Mouse (Mus musculus): ENCODE data around the gene Gm13128. TPM values are rescaled to one million over a fixed set of nuclear protein-coding genes. Genes with fewer than 3 reads are reported as not detected.
"Not testable (repeated sequence)": the region's sequence is repeated elsewhere in the genome, so short reads cannot be mapped to it uniquely, and the experiment has no call there.

Gm13128 gene
- polyA plus RNA-seq (2015; fragmentation: Nextera tagmentation; extraction: Ambion mirVana), result not detected in 2 replicates

- H3K27me3 ChIP-seq; H3K4me3 ChIP-seq (replicated peaks); H3K4me2 ChIP-seq; H3K9ac ChIP-seq; ATAC-seq (ENCODE audit: low read depth); H3K27ac ChIP-seq; H3K9me3 ChIP-seq (replicated peaks); H3K4me1 ChIP-seq (replicated peaks); H3K36me3 ChIP-seq; DNase-seq: not testable (repeated sequence)
- WGBS (ENCODE audit: insufficient replicate concordance), result 35% methylated on average over 4 of the region's 4 CpGs
Observed at GRCm38 (mm10) chr4:144329949-144330348, at the start of gene Gm13128. Gene Gm13128, plus strand, starts transcription at chr4:144330249.

DNA sequence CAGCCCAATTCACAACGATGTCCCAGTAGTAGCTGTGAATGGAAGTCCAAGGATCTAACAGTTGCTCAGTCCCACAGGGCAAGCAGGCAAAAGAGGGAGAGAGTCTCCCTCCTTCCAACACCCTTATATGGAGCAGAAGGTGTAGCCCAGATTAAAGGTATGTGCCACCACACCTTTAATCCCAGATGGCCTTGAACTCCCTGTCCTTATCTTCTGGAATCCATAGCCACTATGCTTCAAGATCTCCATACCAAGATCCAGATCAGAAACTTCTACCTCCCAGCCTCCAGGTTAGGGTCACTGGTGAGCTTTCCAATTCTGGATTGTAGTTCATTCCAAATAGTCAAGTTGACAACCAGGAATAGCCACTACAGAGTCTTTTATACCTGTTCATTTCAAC is 49.7 kb upstream of the Gm13128 start, which contains the start of gene Pramel5:
TSS of gene Pramel5 (minus strand) at position 101 of the 400 bp plus-strand sequence.
- 54% methylated on average over 1 of the region's 1 CpGs for whole genome bisulfite sequencing (ENCODE audit: insufficient replicate concordance)
- not testable (repeated sequence) for H3K36me3 ChIP-seq; H3K4me3 ChIP-seq (replicated peaks); H3K27ac ChIP-seq; H3K9me3 ChIP-seq (replicated peaks); H3K27me3 ChIP-seq; DNase-seq; H3K4me2 ChIP-seq; ATAC-seq (ENCODE audit: low read depth); H3K9ac ChIP-seq; H3K4me1 ChIP-seq (replicated peaks)

GRCm38 (mm10) chr4:144299414-144299813 is 30.6 kb upstream of the Gm13128 start:
- DNase-seq; ATAC-seq (ENCODE audit: low read depth); H3K27ac ChIP-seq; H3K9ac ChIP-seq; H3K27me3 ChIP-seq; H3K4me1 ChIP-seq (replicated peaks); H3K9me3 ChIP-seq (replicated peaks); H3K4me2 ChIP-seq; H3K36me3 ChIP-seq; H3K4me3 ChIP-seq (replicated peaks): not testable (repeated sequence)
- 39% methylated on average over 1 of the region's 1 CpGs for WGBS (ENCODE audit: insufficient replicate concordance)

GRCm38 (mm10) chr4:144312666-144313460 is 17.2 kb upstream of the Gm13128 start:
- ATAC-seq (ENCODE audit: low read depth); H3K36me3 ChIP-seq; H3K27me3 ChIP-seq; H3K27ac ChIP-seq; H3K9ac ChIP-seq; H3K4me1 ChIP-seq (replicated peaks); DNase-seq; H3K4me3 ChIP-seq (replicated peaks); H3K9me3 ChIP-seq (replicated peaks); H3K4me2 ChIP-seq: not testable (repeated sequence)
- 65% methylated on average over 2 of the region's 2 CpGs for WGBS (ENCODE audit: insufficient replicate concordance)

- not testable (repeated sequence) for ATAC-seq (ENCODE audit: low read depth); H3K27me3 ChIP-seq; H3K9me3 ChIP-seq (replicated peaks); H3K4me3 ChIP-seq (replicated peaks); DNase-seq; H3K4me2 ChIP-seq; H3K9ac ChIP-seq; H3K36me3 ChIP-seq; H3K4me1 ChIP-seq (replicated peaks); H3K27ac ChIP-seq
- 64% methylated on average over 2 of the region's 3 CpGs for WGBS (ENCODE audit: insufficient replicate concordance)
Observed at GRCm38 (mm10) chr4:144335856-144336255, 5.8 kb downstream of the Gm13128 start.

- not testable (repeated sequence) for H3K4me2 ChIP-seq; DNase-seq; H3K27ac ChIP-seq; ATAC-seq (ENCODE audit: low read depth); H3K27me3 ChIP-seq; H3K4me3 ChIP-seq (replicated peaks); H3K9ac ChIP-seq; H3K36me3 ChIP-seq; H3K9me3 ChIP-seq (replicated peaks); H3K4me1 ChIP-seq (replicated peaks)
- 59% methylated on average over 3 of the region's 3 CpGs for WGBS (ENCODE audit: insufficient replicate concordance)
Observed at GRCm38 (mm10) chr4:144357642-144358041, 27.6 kb downstream of the Gm13128 start, which contains the start of gene Gm13119. Gene Gm13119, plus strand, starts transcription at chr4:144357942.

- H3K4me1 ChIP-seq (replicated peaks), result no peaks in the 10 kb centered on the region
- H3K9me3 ChIP-seq (replicated peaks), result no peaks in the 10 kb centered on the region
- 20% methylated on average over 2 of the region's 2 CpGs for WGBS (ENCODE audit: insufficient replicate concordance)
- no peak within 1 kb of the TSS for H3K27ac ChIP-seq
- H3K36me3 ChIP-seq, result no peaks in the 10 kb centered on the region
- ATAC-seq (ENCODE audit: low read depth) (no peak), DNase-seq (no peak)
- no peaks in the 10 kb centered on the region for H3K27me3 ChIP-seq
- no peak within 1 kb of the TSS for H3K4me3 ChIP-seq (replicated peaks)
- H3K9ac ChIP-seq, result no peak within 1 kb of the TSS
- H3K4me2 ChIP-seq, result no peak within 1 kb of the TSS
Observed at GRCm38 (mm10) chr4:144377911-144378310, 47.9 kb downstream of the Gm13128 start, which contains the start of gene Pramef20. Gene Pramef20, minus strand, starts transcription at chr4:144377933.

Other genes starting within 250 kb of the Gm13128 start
- gene Gm13102, start 223.8 kb upstream of the Gm13128 start, polyA plus RNA-seq (2015; fragmentation: Nextera tagmentation; extraction: Ambion mirVana), result not detected in 2 replicates
- not detected in 2 replicates for gene Oog3, start 167.6 kb upstream of the Gm13128 start, polyA plus RNA-seq (2015; fragmentation: Nextera tagmentation; extraction: Ambion mirVana)
- gene Oog2, start 139.5 kb upstream of the Gm13128 start, polyA plus RNA-seq (2015; fragmentation: Nextera tagmentation; extraction: Ambion mirVana), result not detected in 2 replicates
- gene C87977, start 116.9 kb upstream of the Gm13128 start, polyA plus RNA-seq (2015; fragmentation: Nextera tagmentation; extraction: Ambion mirVana), result not detected in 2 replicates
- not detected in 2 replicates for gene Pramel5, start 49.8 kb upstream of the Gm13128 start, polyA plus RNA-seq (2015; fragmentation: Nextera tagmentation; extraction: Ambion mirVana)
- gene Gm13119, start 27.7 kb downstream of the Gm13128 start, polyA plus RNA-seq (2015; fragmentation: Nextera tagmentation; extraction: Ambion mirVana), result not detected in 2 replicates
- gene Pramef20, start 47.7 kb downstream of the Gm13128 start, polyA plus RNA-seq (2015; fragmentation: Nextera tagmentation; extraction: Ambion mirVana), result not detected in 2 replicates
- gene Pramef12, start 78.2 kb downstream of the Gm13128 start, polyA plus RNA-seq (2015; fragmentation: Nextera tagmentation; extraction: Ambion mirVana), result not detected in 2 replicates
- not detected in 2 replicates for gene 1700012P22Rik, start 108.5 kb downstream of the Gm13128 start, polyA plus RNA-seq (2015; fragmentation: Nextera tagmentation; extraction: Ambion mirVana)
- gene Gm9944, start 123.1 kb downstream of the Gm13128 start, polyA plus RNA-seq (2015; fragmentation: Nextera tagmentation; extraction: Ambion mirVana), result not detected in 2 replicates
- gene Aadacl3, start 133.5 kb downstream of the Gm13128 start, polyA plus RNA-seq (2015; fragmentation: Nextera tagmentation; extraction: Ambion mirVana), result not detected in 2 replicates
- not detected in 2 replicates for gene 9430007A20Rik, start 189.6 kb downstream of the Gm13128 start, polyA plus RNA-seq (2015; fragmentation: Nextera tagmentation; extraction: Ambion mirVana)
- gene Gm13124, start 234.9 kb downstream of the Gm13128 start, polyA plus RNA-seq (2015; fragmentation: Nextera tagmentation; extraction: Ambion mirVana), result not detected in 2 replicates

All from liver, embryonic 13.5 days (tissue).